Mouse (Mus musculus): ENCODE data around the gene Wbp1. TPM values are rescaled to one million over a fixed set of nuclear protein-coding genes. Genes with fewer than 3 reads are reported as not detected.

Wbp1 gene
- total RNA-seq, 1 experiment = 47.5 TPM

- Histone ChIP-seq H3K9me3 (ENCODE audit: control insufficient read depth, insufficient read depth, low read depth, low read length) (no peaks in the 10 kb centered on the region), H3K4me3 (ENCODE audit: insufficient read depth in 1 of 2, low read depth in 1 of 2, low read length in 2 of 2, poor library complexity in 1 of 2, severe bottlenecking in 1 of 2) (peak overlapping the region; percentile 85 to 99), H3K36me3 (ENCODE audit: control insufficient read depth, insufficient read depth, low read length, poor library complexity, severe bottlenecking) (peaks cover 4% of the 10 kb centered on the region; the same call in 1 of the 2 replicates), H3K27ac (ENCODE audit: insufficient read depth, low read depth, low read length, poor library complexity, severe bottlenecking) (no peak overlapping the region), H3K9ac (ENCODE audit: insufficient read depth, low read depth, low read length, poor library complexity, severe bottlenecking) (peak overlapping the region; percentile 82), H3K4me1 (ENCODE audit: control insufficient read depth in 2 of 2, insufficient read depth in 2 of 2, low read length in 2 of 2, poor library complexity in 1 of 2) (peaks cover 0 to 3% of the 10 kb centered on the region in 2 experiments; a peak in 2 of 4 replicates)
- in situ Hi-C loops (cut with MboI; ENCODE audit: low sequenced_read_pairs in 2 of 2, unreplicated experiment in 2 of 2) = no loop called here
- DNase-seq (ENCODE audit: low read depth, low spot score) = no peak
- TF ChIP-seq CHD2 (IDR thresholded peaks at IDR 0.05; ENCODE audit: low read depth, low read length) = no peak
- TF ChIP-seq ZNF384 (IDR thresholded peaks at IDR 0.05; ENCODE audit: low read depth, low read length) = no peak
- no peak for TF ChIP-seq ZC3H11A (IDR thresholded peaks at IDR 0.05; ENCODE audit: borderline replicate concordance, low read depth, low read length)
- peak; percentile 15; the same call in 1 of the 2 replicates for TF ChIP-seq HCFC1 (IDR thresholded peaks at IDR 0.05; ENCODE audit: borderline replicate concordance, insufficient read depth, low read length)
- no peak for TF ChIP-seq MAFK (IDR thresholded peaks at IDR 0.05; ENCODE audit: insufficient read depth, low read depth, low read length)
These were observed 5.5 kb downstream of the Wbp1 start for GRCm38 (mm10) chr6:83115682-83116372.

- no peaks in the 10 kb centered on the region for H3K9me3 ChIP-seq (ENCODE audit: control insufficient read depth, insufficient read depth, low read depth, low read length)
- H3K4me1 ChIP-seq (ENCODE audit: control insufficient read depth in 2 of 2, insufficient read depth in 2 of 2, low read length in 2 of 2, poor library complexity in 1 of 2) = peaks cover 0 to 3% of the 10 kb centered on the region in 2 experiments; a peak in 2 of 4 replicates
- H3K27ac ChIP-seq (ENCODE audit: insufficient read depth, low read depth, low read length, poor library complexity, severe bottlenecking) = no peak within 1 kb of the TSS
- H3K36me3 ChIP-seq (ENCODE audit: control insufficient read depth, insufficient read depth, low read length, poor library complexity, severe bottlenecking) = peaks cover 4% of the 10 kb centered on the region; the same call in 1 of the 2 replicates
- peak within 1 kb of the TSS; percentile 85 to 99 for H3K4me3 ChIP-seq (ENCODE audit: insufficient read depth in 1 of 2, low read depth in 1 of 2, low read length in 2 of 2, poor library complexity in 1 of 2, severe bottlenecking in 1 of 2)
- in situ Hi-C loops (cut with MboI; ENCODE audit: low sequenced_read_pairs in 2 of 2, unreplicated experiment in 2 of 2) = no loop called here
- H3K9ac ChIP-seq (ENCODE audit: insufficient read depth, low read depth, low read length, poor library complexity, severe bottlenecking) = peak within 1 kb of the TSS; percentile 82
- DNase-seq (ENCODE audit: low read depth, low spot score) = no peak
- TF ChIP-seq HCFC1 (IDR thresholded peaks at IDR 0.05; ENCODE audit: borderline replicate concordance, insufficient read depth, low read length) (no peak), ZNF384 (IDR thresholded peaks at IDR 0.05; ENCODE audit: low read depth, low read length) (no peak), CHD2 (IDR thresholded peaks at IDR 0.05; ENCODE audit: low read depth, low read length) (no peak)
These were observed 6.2 kb downstream of the Wbp1 start, which contains the start of gene Mogs for GRCm38 (mm10) chr6:83115011-83115671. Mogs (plus strand) TSS chr6:83115496.

- Histone ChIP-seq H3K4me3 (ENCODE audit: insufficient read depth in 1 of 2, low read depth in 1 of 2, low read length in 2 of 2, poor library complexity in 1 of 2, severe bottlenecking in 1 of 2) (no peak overlapping the region), H3K9ac (ENCODE audit: insufficient read depth, low read depth, low read length, poor library complexity, severe bottlenecking) (no peak overlapping the region), H3K27ac (ENCODE audit: insufficient read depth, low read depth, low read length, poor library complexity, severe bottlenecking) (no peak overlapping the region), H3K4me1 (ENCODE audit: control insufficient read depth in 2 of 2, insufficient read depth in 2 of 2, low read length in 2 of 2, poor library complexity in 1 of 2) (peaks cover 0 to 5% of the 10 kb centered on the region in 2 experiments; a peak in 2 of 4 replicates), H3K9me3 (ENCODE audit: control insufficient read depth, insufficient read depth, low read depth, low read length) (no peaks in the 10 kb centered on the region), H3K36me3 (ENCODE audit: control insufficient read depth, insufficient read depth, low read length, poor library complexity, severe bottlenecking) (no peaks in the 10 kb centered on the region)
- in situ Hi-C loops (cut with MboI; ENCODE audit: low sequenced_read_pairs in 2 of 2, unreplicated experiment in 2 of 2) = no loop called here
- TF ChIP-seq CHD2 (IDR thresholded peaks at IDR 0.05; ENCODE audit: low read depth, low read length) (no peak), ZC3H11A (IDR thresholded peaks at IDR 0.05; ENCODE audit: borderline replicate concordance, low read depth, low read length) (no peak), HCFC1 (IDR thresholded peaks at IDR 0.05; ENCODE audit: borderline replicate concordance, insufficient read depth, low read length) (no peak), MAFK (IDR thresholded peaks at IDR 0.05; ENCODE audit: insufficient read depth, low read depth, low read length) (no peak), ZNF384 (IDR thresholded peaks at IDR 0.05; ENCODE audit: low read depth, low read length) (no peak)
- no peak for DNase-seq (ENCODE audit: low read depth, low spot score)
These were observed 9.7 kb downstream of the Wbp1 start for GRCm38 (mm10) chr6:83111510-83112136.

GRCm38 (mm10) chr6:83108762-83109668 lies 12.3 kb downstream of the Wbp1 start, which contains the start of gene Mrpl53:
Mrpl53 (plus strand) TSS chr6:83109040.
- Histone ChIP-seq H3K27ac (ENCODE audit: insufficient read depth, low read depth, low read length, poor library complexity, severe bottlenecking) (no peak within 1 kb of the TSS), H3K4me3 (ENCODE audit: insufficient read depth in 1 of 2, low read depth in 1 of 2, low read length in 2 of 2, poor library complexity in 1 of 2, severe bottlenecking in 1 of 2) (peak within 1 kb of the TSS; percentile 68 to 93), H3K4me1 (ENCODE audit: control insufficient read depth in 2 of 2, insufficient read depth in 2 of 2, low read length in 2 of 2, poor library complexity in 1 of 2) (0 out of 4 replicates have a peak, but pooled peaks cover 0 to 3% of the 10 kb centered on the region in 2 experiments), H3K9ac (ENCODE audit: insufficient read depth, low read depth, low read length, poor library complexity, severe bottlenecking) (peak within 1 kb of the TSS; percentile 81), H3K9me3 (ENCODE audit: control insufficient read depth, insufficient read depth, low read depth, low read length) (no peaks in the 10 kb centered on the region), H3K36me3 (ENCODE audit: control insufficient read depth, insufficient read depth, low read length, poor library complexity, severe bottlenecking) (no peaks in the 10 kb centered on the region)
- DNase-seq (ENCODE audit: low read depth, low spot score) = no peak
- TF ChIP-seq CHD2 (IDR thresholded peaks at IDR 0.05; ENCODE audit: low read depth, low read length) (peak; percentile 74), HCFC1 (IDR thresholded peaks at IDR 0.05; ENCODE audit: borderline replicate concordance, insufficient read depth, low read length) (peak; percentile 80), MAFK (IDR thresholded peaks at IDR 0.05; ENCODE audit: insufficient read depth, low read depth, low read length) (no peak), ZNF384 (IDR thresholded peaks at IDR 0.05; ENCODE audit: low read depth, low read length) (no peak)
- in situ Hi-C loops (cut with MboI; ENCODE audit: low sequenced_read_pairs in 2 of 2, unreplicated experiment in 2 of 2) = no loop called here

Data from ES-E14 (cell line).